Mouse (Mus musculus) intestine, embryonic 16.5 days (tissue): ENCODE measurements at regions not wholly inside any gene's neighbourhood (a gene's known extent, or its start where the extent isn't known, plus 50 kb on each side); places are given as distances from the start of the nearest gene placed in this dataset.

Source experiments
- ATAC-seq: fragments of 200-750 bp; cut with Nextera tagmentation; 2 replicates; pipeline ENCODE4 v1.8.0; 2017; ENCODE audit warnings: moderate TSS enrichment, moderate library complexity
- H3K27ac ChIP-seq: fragments of 300-500 bp; sonication (generic); 2 replicates; pipeline ENCODE4 v1.5.1; 2014; ENCODE audit warnings: mild to moderate bottlenecking, low read length
- H3K27me3 ChIP-seq: fragments of 300-500 bp; sonication (generic); replicated peaks from 2 replicates; pipeline ENCODE4 v1.6.1; 2014; ENCODE audit warnings: low read length, control low read depth, mixed read lengths; ENCODE audit not compliant: control insufficient read depth, insufficient read depth
- H3K36me3 ChIP-seq: fragments of 300-500 bp; sonication (generic); 2 replicates; pipeline ENCODE4 v1.6.1; 2014; ENCODE audit warnings: low read length, control low read depth; ENCODE audit not compliant: control insufficient read depth, insufficient read depth
- H3K4me1 ChIP-seq: fragments of 300-500 bp; sonication (generic); 2 replicates; pipeline ENCODE4 v1.6.1; 2014; ENCODE audit warnings: low read length, control low read depth, mixed read lengths; ENCODE audit not compliant: control insufficient read depth, insufficient read depth
- H3K4me2 ChIP-seq: fragments of 300-500 bp; sonication (generic); 2 replicates; pipeline ENCODE4 v1.6.1; 2014; ENCODE audit warnings: low read depth, low read length, control low read depth
- H3K4me3 ChIP-seq: fragments of 300-500 bp; sonication (generic); 2 replicates; pipeline ENCODE4 v1.5.1; 2014; ENCODE audit warnings: mild to moderate bottlenecking, low read length
- H3K9ac ChIP-seq: fragments of 300-500 bp; sonication (generic); 2 replicates; pipeline ENCODE4 v1.6.1; 2014; ENCODE audit warnings: low read depth, low read length
- H3K9me3 ChIP-seq: fragments of 300-500 bp; sonication (generic); 2 replicates; pipeline ENCODE4 v1.6.1; 2016; ENCODE audit warnings: low read length, control low read depth; ENCODE audit not compliant: control insufficient read depth
- WGBS: fragments of 180-500 bp; shearing (Covaris S2); extraction: QIAGEN DNeasy Blood & Tissue Kit; methylation state at CpG from one replicate; pipeline ENCODE4 v1.1.7; 2014; 5-methylcytosine and 5-hydroxymethylcytosine counted together

DNA sequence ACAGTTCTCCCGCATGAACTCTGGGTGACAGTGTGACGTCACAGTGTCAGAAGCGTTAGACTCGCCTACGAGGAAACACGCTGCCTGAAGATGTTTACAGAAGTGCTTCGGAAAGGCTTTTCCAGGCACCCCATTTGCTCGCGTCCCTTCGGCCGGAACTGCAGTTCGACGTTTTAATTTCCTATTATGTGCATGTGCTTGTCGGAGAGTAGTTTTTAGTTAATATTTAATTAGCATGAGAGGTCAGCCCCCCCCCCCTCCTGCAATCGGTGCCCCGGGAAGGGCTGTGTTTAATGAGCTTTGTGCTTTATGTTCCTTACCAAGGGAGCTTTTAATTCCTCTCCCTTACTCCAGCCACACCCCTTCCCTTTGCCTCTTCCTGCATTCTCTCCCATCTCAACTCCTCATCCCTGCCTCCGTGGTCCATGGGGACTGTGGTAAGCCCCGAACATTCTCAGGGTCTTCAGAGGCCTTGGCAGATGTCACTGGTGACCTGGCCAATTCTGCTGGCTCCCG lies 92.8 kb upstream of the Mrps10 start:
- WGBS, result 53% methylated on average over 19 of the region's 19 CpGs
- Histone ChIP-seq H3K4me2 (0 out of 2 replicates have a peak overlapping the region, but pooled peaks have one; percentile 13), H3K27me3 (no peaks in the 10 kb centered on the region)

DNA sequence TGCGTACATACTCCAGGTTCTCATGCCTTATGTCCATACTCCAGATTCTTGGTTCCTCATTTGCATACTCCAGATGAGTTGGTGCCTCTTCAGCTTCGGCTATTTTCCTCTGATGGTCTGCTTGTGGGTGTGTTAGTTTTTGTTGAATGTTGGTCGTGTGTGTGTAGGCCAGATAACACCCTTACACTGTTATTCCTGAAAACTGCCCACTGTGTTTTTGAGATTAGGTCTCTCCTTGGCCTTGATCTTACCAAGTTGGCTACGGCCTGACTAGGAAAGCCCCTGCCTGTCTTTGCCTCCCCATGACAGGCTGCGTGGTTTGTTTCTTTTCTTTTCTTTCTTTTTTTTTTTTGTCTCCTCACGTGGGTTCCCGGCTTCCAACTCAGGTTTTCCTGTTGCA lies 95.4 kb upstream of the Mrps10 start:
- no peak for ATAC-seq
- Histone ChIP-seq H3K27ac (no peak overlapping the region), H3K4me3 (no peak overlapping the region), H3K36me3 (peaks cover 7% of the 10 kb centered on the region), H3K9ac (no peak overlapping the region), H3K27me3 (no peaks in the 10 kb centered on the region), H3K9me3 (0 out of 2 replicates have a peak, but pooled peaks cover 3% of the 10 kb centered on the region), H3K4me1 (peaks cover 7% of the 10 kb centered on the region; the same call in 1 of the 2 replicates), H3K4me2 (no peak overlapping the region)
- WGBS, result 88% methylated on average over 7 of the region's 7 CpGs

More for the DNA sequence above, 92.8 kb upstream of the Mrps10 start:
- Histone ChIP-seq H3K36me3 (peaks cover 7% of the 10 kb centered on the region), H3K4me1 (peaks cover 7% of the 10 kb centered on the region; the same call in 1 of the 2 replicates), H3K4me3 (peak overlapping the region; percentile 14; the same call in 1 of the 2 replicates), H3K9me3 (0 out of 2 replicates have a peak, but pooled peaks cover 3% of the 10 kb centered on the region), H3K9ac (no peak overlapping the region), H3K27ac (0 out of 2 replicates have a peak overlapping the region, but pooled peaks have one; percentile 2)
- peak; percentile 86 for ATAC-seq

DNA sequence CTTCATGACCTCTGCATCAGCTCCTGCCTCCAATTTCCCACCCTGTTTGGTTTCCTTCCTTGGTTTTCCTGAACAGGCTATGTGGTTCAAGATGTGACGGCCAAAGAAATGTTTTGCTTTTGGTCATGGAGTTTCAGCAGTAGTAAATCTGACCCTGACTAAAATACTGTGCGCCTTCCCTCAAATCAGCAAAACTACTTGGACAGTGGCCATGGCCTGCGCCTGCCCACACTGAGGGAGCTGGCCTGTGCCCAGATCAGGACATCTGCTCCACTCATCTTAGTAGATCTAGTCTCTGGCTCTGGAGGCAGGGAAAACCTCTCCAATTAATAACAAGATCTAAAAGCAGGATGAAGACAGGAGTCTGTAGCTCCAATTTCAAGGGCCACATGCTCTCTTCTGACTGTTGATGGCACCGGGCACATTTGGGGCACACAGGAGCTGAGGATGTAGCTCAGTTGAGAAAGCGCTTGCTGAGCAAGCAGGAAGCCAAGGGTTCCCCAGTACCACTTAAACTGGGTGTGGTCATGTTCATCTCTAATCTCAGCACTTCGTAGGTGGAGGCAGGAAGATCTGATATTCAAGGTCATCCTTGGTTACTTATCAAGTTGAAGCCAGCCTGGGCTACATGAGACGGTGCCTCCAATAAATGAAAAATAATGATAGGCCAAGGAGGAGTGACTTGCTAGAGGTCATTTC lies 96.6 kb upstream of the Mrps10 start:
- H3K27me3 ChIP-seq, result no peaks in the 10 kb centered on the region
- H3K4me3 ChIP-seq, result no peak overlapping the region
- 69% methylated on average over 7 of the region's 7 CpGs for WGBS
- H3K27ac ChIP-seq, result no peak overlapping the region
- H3K9me3 ChIP-seq, result peaks cover 4% of the 10 kb centered on the region
- H3K9ac ChIP-seq, result no peak overlapping the region
- H3K4me2 ChIP-seq, result no peak overlapping the region
- H3K4me1 ChIP-seq, result peaks cover 7% of the 10 kb centered on the region; the same call in 1 of the 2 replicates
- no peak for ATAC-seq
- peaks cover 2% of the 10 kb centered on the region; the same call in 1 of the 2 replicates for H3K36me3 ChIP-seq

- no peak overlapping the region for H3K9ac ChIP-seq
- peaks cover 3% of the 10 kb centered on the region; the same call in 1 of the 2 replicates for H3K4me1 ChIP-seq
- no peak overlapping the region for H3K4me3 ChIP-seq
- WGBS, result 86% methylated on average over 19 of the region's 19 CpGs
- no peak overlapping the region for H3K27ac ChIP-seq
- H3K9me3 ChIP-seq, result peaks cover 3% of the 10 kb centered on the region
- H3K27me3 ChIP-seq, result no peaks in the 10 kb centered on the region
- no peak for ATAC-seq
- H3K4me2 ChIP-seq, result no peak overlapping the region
- 0 out of 2 replicates have a peak, but pooled peaks cover 2% of the 10 kb centered on the region for H3K36me3 ChIP-seq
Measured at GRCm38 (mm10) chr17:47269053-47269891, 99.4 kb upstream of the Mrps10 start.

- H3K4me1 ChIP-seq, result peaks cover 3% of the 10 kb centered on the region; the same call in 1 of the 2 replicates
- no peaks in the 10 kb centered on the region for H3K27me3 ChIP-seq
- WGBS, result 88% methylated on average over 4 of the region's 4 CpGs
- no peak overlapping the region for H3K9ac ChIP-seq
- H3K9me3 ChIP-seq, result peaks cover 3% of the 10 kb centered on the region
- H3K4me2 ChIP-seq, result no peak overlapping the region
- no peak overlapping the region for H3K27ac ChIP-seq
- ATAC-seq, result no peak
- 0 out of 2 replicates have a peak, but pooled peaks cover 2% of the 10 kb centered on the region for H3K36me3 ChIP-seq
- no peak overlapping the region for H3K4me3 ChIP-seq
Measured at GRCm38 (mm10) chr17:47267843-47268242, 100.8 kb upstream of the Mrps10 start.

GRCm38 (mm10) chr17:47267076-47267475 lies 101.6 kb upstream of the Mrps10 start:
- no peak for ATAC-seq

DNA sequence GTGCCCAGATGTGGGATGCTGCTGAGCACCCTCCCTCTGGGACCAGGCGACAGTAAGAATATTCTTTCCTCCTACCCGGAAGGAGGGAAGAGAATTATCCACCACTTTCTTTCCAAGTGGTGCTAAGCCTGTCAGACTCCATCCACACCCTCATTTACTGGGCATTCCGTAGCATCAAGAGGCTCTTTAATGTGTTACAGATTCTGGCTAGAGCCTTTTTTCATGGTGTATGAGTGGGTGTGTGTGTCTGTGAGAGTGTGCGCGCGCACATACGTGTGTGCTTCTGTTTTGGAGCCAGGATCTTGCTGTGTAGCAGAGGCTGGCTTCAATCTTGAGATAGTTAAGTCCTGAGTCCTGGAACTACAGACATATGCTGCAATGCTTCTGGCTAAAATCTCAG lies 102.4 kb upstream of the Mrps10 start:
- H3K9ac ChIP-seq, result no peak overlapping the region
- peaks cover 3% of the 10 kb centered on the region for H3K9me3 ChIP-seq
- no peaks in the 10 kb centered on the region for H3K27me3 ChIP-seq
- H3K4me2 ChIP-seq, result no peak overlapping the region
- H3K27ac ChIP-seq, result no peak overlapping the region
- H3K4me1 ChIP-seq, result no peaks in the 10 kb centered on the region
- H3K4me3 ChIP-seq, result no peak overlapping the region
- 0 out of 2 replicates have a peak, but pooled peaks cover 2% of the 10 kb centered on the region for H3K36me3 ChIP-seq
- 92% methylated on average over 7 of the region's 7 CpGs for WGBS
- no peak for ATAC-seq

More at GRCm38 (mm10) chr17:47267076-47267475, 101.6 kb upstream of the Mrps10 start:
- Histone ChIP-seq H3K4me3 (no peak overlapping the region), H3K4me1 (peaks cover 1% of the 10 kb centered on the region; the same call in 1 of the 2 replicates), H3K9me3 (peaks cover 3% of the 10 kb centered on the region), H3K27me3 (no peaks in the 10 kb centered on the region), H3K9ac (no peak overlapping the region), H3K27ac (no peak overlapping the region), H3K4me2 (no peak overlapping the region), H3K36me3 (0 out of 2 replicates have a peak, but pooled peaks cover 2% of the 10 kb centered on the region)
- 94% methylated on average over 13 of the region's 13 CpGs for WGBS

DNA sequence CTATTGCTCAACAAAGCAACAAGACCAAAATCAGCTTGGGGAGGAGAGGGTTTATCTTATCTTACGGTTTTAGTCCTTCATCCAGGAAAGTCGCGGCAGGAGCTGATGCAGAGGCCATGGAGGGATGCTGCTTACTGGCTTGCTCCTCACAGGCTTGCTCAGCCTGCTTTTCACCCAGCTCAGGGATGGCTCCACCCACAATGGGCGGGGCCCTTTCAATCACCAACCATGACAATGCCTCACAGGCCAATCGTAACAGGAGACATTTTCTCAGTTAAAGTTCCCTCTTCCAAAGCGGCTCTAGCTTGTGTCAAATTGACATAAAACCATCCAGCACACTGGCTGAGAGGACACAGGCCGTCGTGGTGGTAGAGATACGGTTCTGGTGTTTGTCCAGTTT lies 105.7 kb upstream of the Mrps10 start:
- Histone ChIP-seq H3K9ac (no peak overlapping the region), H3K36me3 (peaks cover 7% of the 10 kb centered on the region), H3K4me1 (no peaks in the 10 kb centered on the region), H3K27ac (no peak overlapping the region), H3K4me3 (no peak overlapping the region), H3K27me3 (no peaks in the 10 kb centered on the region), H3K4me2 (no peak overlapping the region), H3K9me3 (peaks cover 3% of the 10 kb centered on the region)
- WGBS, result 88% methylated on average over 9 of the region's 9 CpGs
- no peak for ATAC-seq

DNA sequence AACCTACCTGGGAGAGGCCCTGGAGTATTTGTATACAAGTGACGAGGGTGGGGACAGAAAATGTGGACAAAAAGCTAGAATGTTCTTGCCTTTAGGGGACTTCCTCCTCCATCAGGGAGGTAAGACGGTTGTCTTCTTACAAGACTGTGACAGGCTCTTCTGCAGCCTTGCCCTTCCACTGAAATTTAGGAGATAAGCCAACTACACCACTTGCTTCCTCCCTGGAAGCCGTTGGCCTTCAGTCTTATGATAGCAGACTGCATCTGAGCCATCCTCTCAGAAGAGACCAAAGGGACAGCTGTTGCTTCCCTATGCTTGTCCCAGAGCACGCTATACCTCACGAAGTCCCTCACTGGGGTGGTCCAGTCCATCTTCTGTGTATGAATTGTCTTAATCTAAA lies 106.5 kb upstream of the Mrps10 start:
- Histone ChIP-seq H3K4me3 (no peak overlapping the region), H3K27ac (no peak overlapping the region), H3K27me3 (no peaks in the 10 kb centered on the region), H3K36me3 (peaks cover 5% of the 10 kb centered on the region), H3K9ac (no peak overlapping the region), H3K4me1 (no peaks in the 10 kb centered on the region), H3K9me3 (no peaks in the 10 kb centered on the region), H3K4me2 (no peak overlapping the region)
- 94% methylated on average over 5 of the region's 5 CpGs for WGBS
- no peak for ATAC-seq
